8 mouse cellular contexts compared by ENCODE assay signal in the genomic region with DNA sequence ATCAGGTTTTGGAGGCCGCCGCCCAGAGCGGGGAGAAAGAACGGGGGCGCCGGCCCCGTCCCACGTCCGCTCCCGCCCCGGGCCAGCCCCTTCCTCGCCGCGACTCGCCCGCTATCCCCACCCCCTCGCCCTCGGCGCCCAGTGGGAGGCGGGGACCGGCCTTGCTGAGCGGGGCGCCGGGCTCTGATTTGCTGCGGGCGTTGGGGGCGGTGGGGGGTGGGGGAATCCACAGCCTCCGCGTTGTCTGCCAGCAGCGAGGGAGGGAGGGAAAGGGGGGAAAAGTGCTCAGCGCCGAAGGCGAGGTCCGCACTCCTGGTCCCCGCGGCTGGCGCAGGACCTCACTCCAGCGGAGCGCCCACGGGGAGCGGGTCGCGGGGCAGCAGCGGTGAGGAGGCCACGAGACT. TPM values are rescaled to one million over a fixed set of nuclear protein-coding genes. Genes with fewer than 3 reads are reported as not detected.
DNase-seq lines count a peak whose midpoint lies in the region; ATAC-seq and TF ChIP-seq lines count a peak whose summit lies in the region.

TSS of gene Col5a1 (plus strand) at position 278 of the 404 bp plus-strand sequence.

- H3K4me2 ChIP-seq in forebrain, embryonic 15.5 days (replicated peaks) = peak within 1 kb of the TSS; percentile 93
- peak within 1 kb of the TSS; percentile 90 for H3K4me2 ChIP-seq in limb, embryonic 12.5 days
- peak within 1 kb of the TSS; percentile 99 for H3K4me2 ChIP-seq in midbrain, embryonic 16.5 days (ENCODE audit: low read length)

- peaks cover 32% of the 10 kb centered on the region for H3K4me1 ChIP-seq in forebrain, embryonic 15.5 days
- H3K4me1 ChIP-seq in limb, embryonic 12.5 days (replicated peaks) = peaks cover 61% of the 10 kb centered on the region
- H3K4me1 ChIP-seq in midbrain, embryonic 16.5 days (ENCODE audit: control insufficient read depth, insufficient read depth, low read length) = peaks cover 9% of the 10 kb centered on the region; the same call in 1 of the 2 replicates
- H3K4me1 ChIP-seq in thymus, adult 2 months (replicated peaks; ENCODE audit: control insufficient read depth, insufficient read depth, low read length) = 0 out of 2 replicates have a peak, but pooled peaks cover 8% of the 10 kb centered on the region

- no peak for TF ChIP-seq CTCF in thymus, adult 2 months (IDR thresholded peaks at IDR 0.05; ENCODE audit: borderline replicate concordance, control insufficient read depth, extremely low read depth, insufficient read depth, low read length, poor library complexity)

- peak within 1 kb of the TSS; percentile 46 for H3K9ac ChIP-seq in forebrain, embryonic 15.5 days (replicated peaks)
- peak within 1 kb of the TSS; percentile 91 for H3K9ac ChIP-seq in limb, embryonic 12.5 days (replicated peaks)
- peak within 1 kb of the TSS; percentile 68 for H3K9ac ChIP-seq in midbrain, embryonic 16.5 days (ENCODE audit: low read depth, low read length)

- DNase-seq in CD4-positive, CD25-positive, alpha-beta regulatory T cell, adult 2 months (ENCODE audit: low read depth, low spot score) = peak; percentile 10
- peak; percentile 79 to 82 for DNase-seq in adrenal gland, adult 18-20 months (ENCODE audit: low spot score in 2 of 2)
- DNase-seq in heart, postnatal 4 days = peak; percentile 90
- peak; percentile 79 for DNase-seq in thymus, adult 2 months

- ATAC-seq in CD4-positive, CD25-positive, alpha-beta regulatory T cell, adult 4 months = no peak
- ATAC-seq in forebrain, embryonic 15.5 days (replicated peaks) = peak; percentile 90
- ATAC-seq in limb, embryonic 12.5 days (ENCODE audit: insufficient number of reproducible peaks, insufficient read depth, low FRiP score, low TSS enrichment, low read depth) = peak; percentile 89
- peak; percentile 77 for ATAC-seq in midbrain, embryonic 16.5 days

- TF ChIP-seq POLR2A in thymus, adult 2 months (IDR thresholded peaks at IDR 0.05; ENCODE audit: control insufficient read depth, extremely low read depth, insufficient read depth, low read length, poor library complexity) = no peak

- under 1% methylated on average over 36 of the region's 45 CpGs for WGBS in forebrain, embryonic 15.5 days
- under 1% methylated on average over 33 of the region's 45 CpGs for WGBS in limb, embryonic 12.5 days
- under 1% methylated on average over 41 of the region's 45 CpGs for WGBS in midbrain, embryonic 16.5 days
- under 1% methylated on average over 42 of the region's 45 CpGs for WGBS in thymus, adult 2 months

- H3K36me3 ChIP-seq in forebrain, embryonic 15.5 days = no peaks in the 10 kb centered on the region
- H3K36me3 ChIP-seq in limb, embryonic 12.5 days = 0 out of 2 replicates have a peak, but pooled peaks cover 4% of the 10 kb centered on the region
- no peaks in the 10 kb centered on the region for H3K36me3 ChIP-seq in midbrain, embryonic 16.5 days (ENCODE audit: control insufficient read depth, insufficient read depth, low read length)
- no peaks in the 10 kb centered on the region for H3K36me3 ChIP-seq in thymus, adult 2 months (ENCODE audit: control insufficient read depth, insufficient read depth, low read length)

- no peaks in the 10 kb centered on the region for H3K9me3 ChIP-seq in forebrain, embryonic 15.5 days
- no peaks in the 10 kb centered on the region for H3K9me3 ChIP-seq in limb, embryonic 12.5 days
- H3K9me3 ChIP-seq in midbrain, embryonic 16.5 days (replicated peaks; ENCODE audit: control insufficient read depth, low read length, poor library complexity, severe bottlenecking) = no peaks in the 10 kb centered on the region

- H3K27ac ChIP-seq in forebrain, embryonic 15.5 days (replicated peaks) = no peak within 1 kb of the TSS
- peak within 1 kb of the TSS; percentile 95 for H3K27ac ChIP-seq in limb, embryonic 12.5 days
- no peak within 1 kb of the TSS for H3K27ac ChIP-seq in midbrain, embryonic 16.5 days (ENCODE audit: low read length)
- no peak within 1 kb of the TSS for H3K27ac ChIP-seq in thymus, adult 2 months (ENCODE audit: control insufficient read depth, insufficient read depth, low read length)

- peak within 1 kb of the TSS; percentile 49 for H3K4me3 ChIP-seq in forebrain, embryonic 15.5 days
- H3K4me3 ChIP-seq in limb, embryonic 12.5 days (replicated peaks) = peak within 1 kb of the TSS; percentile 87
- H3K4me3 ChIP-seq in midbrain, embryonic 16.5 days (ENCODE audit: low read depth, low read length) = peak within 1 kb of the TSS; percentile 55
- peak within 1 kb of the TSS; percentile 48 for H3K4me3 ChIP-seq in thymus, adult 2 months (ENCODE audit: control insufficient read depth, insufficient read depth, low read length)

- peaks cover 13% of the 10 kb centered on the region; the same call in 1 of the 2 replicates for H3K27me3 ChIP-seq in forebrain, embryonic 15.5 days
- no peaks in the 10 kb centered on the region for H3K27me3 ChIP-seq in limb, embryonic 12.5 days
- peaks cover 16% of the 10 kb centered on the region; the same call in 1 of the 2 replicates for H3K27me3 ChIP-seq in midbrain, embryonic 16.5 days (ENCODE audit: control insufficient read depth, insufficient read depth, low read depth, low read length)
- H3K27me3 ChIP-seq in thymus, adult 2 months (ENCODE audit: control insufficient read depth, insufficient read depth, low read length) = peaks cover 13% of the 10 kb centered on the region

RNA-seq across cellular contexts. Expression of gene Col5a1, which starts in this region (rescaled TPM):
- not detected for polyA plus RNA-seq in CD4-positive, CD25-positive, alpha-beta regulatory T cell, adult 4 months (2017; shearing (Covaris generic))
- total RNA-seq in adrenal gland, adult 18-20 months (2021) = 10 to 100 TPM; 23.8 to 35.6 TPM
- 5.4 and 5.9 TPM in 2 replicates for polyA plus RNA-seq in forebrain, embryonic 15.5 days (2015; fragmentation: Nextera tagmentation; extraction: Ambion mirVana)
- total RNA-seq in heart, postnatal 4 days (2021) = 100 to 1,000 TPM; 167 to 185 TPM
- polyA plus RNA-seq in limb, embryonic 12.5 days (2016; fragmentation: Nextera tagmentation; extraction: Ambion mirVana) = 59.1 and 65.0 TPM in 2 replicates
- polyA plus RNA-seq in midbrain, embryonic 16.5 days (2015; fragmentation: Nextera tagmentation; extraction: Ambion mirVana) = 5.9 and 6.4 TPM in 2 replicates
- 3.8 and 4.1 TPM in 2 replicates for polyA plus RNA-seq in thymus, adult 2 months (2012; rRNA removed)

Comparison
In these comparisons a context has a peak if more than half of its experiments do, and no peak if none do; other contexts are left out.
1. RNA of gene Col5a1 (total RNA-seq): 167 to 185 TPM in heart, postnatal 4 days; 23.8 to 35.6 TPM in adrenal gland, adult 18-20 months; every median in the first group is over 4 times any median in the second.
2. DNase-seq: peak in every context shown above with its lines; median percentile 90 in heart, postnatal 4 days; 80 in adrenal gland, adult 18-20 months; 79 in thymus, adult 2 months; 10 in CD4-positive, CD25-positive, alpha-beta regulatory T cell, adult 2 months.
3. Peak in every context shown above with its lines, with median percentiles within 50 percentile points of each other: H3K4me2 ChIP-seq, H3K4me3 ChIP-seq and H3K9ac ChIP-seq.